Mouse (Mus musculus): ENCODE measurements around the gene Fmod. TPM values are rescaled to one million over a fixed set of nuclear protein-coding genes. Genes with fewer than 3 reads are reported as not detected.

Fmod gene
- total RNA-seq, 2 experiments from 2014 or later: not detected

GRCm38 (mm10) chr1:134093771-134094526 is 56.9 kb downstream of the Fmod start:
- ATAC-seq (replicated peaks; ENCODE audit: poor library complexity, severe bottlenecking): peak; percentile 65

- ATAC-seq (replicated peaks; ENCODE audit: poor library complexity, severe bottlenecking): 0 out of 2 replicates have a peak, but pooled peaks have one; percentile 7
Observed at GRCm38 (mm10) chr1:134095033-134095612, 58.1 kb downstream of the Fmod start.

GRCm38 (mm10) chr1:134095721-134096120 is 58.7 kb downstream of the Fmod start:
- no peak for ATAC-seq (replicated peaks; ENCODE audit: poor library complexity, severe bottlenecking)

GRCm38 (mm10) chr1:134096264-134096934 is 59.3 kb downstream of the Fmod start:
- ATAC-seq (replicated peaks; ENCODE audit: poor library complexity, severe bottlenecking): no peak

GRCm38 (mm10) chr1:134097080-134097855 is 60.2 kb downstream of the Fmod start:
- ATAC-seq (replicated peaks; ENCODE audit: poor library complexity, severe bottlenecking): no peak

Other genes starting within 250 kb of the Fmod start
- gene Atp2b4, start 236.2 kb upstream of the Fmod start, total RNA-seq (2014; fragmentation: Nextera tagmentation): 44.2 and 58.3 TPM in 2 replicates
- 27.1 and 32.1 TPM in 2 replicates for gene Atp2b4, start 236.2 kb upstream of the Fmod start, total RNA-seq (2017)
- 1.2 TPM in 1 of 2 replicates, not detected in the other for gene Optc, start 129.3 kb upstream of the Fmod start, total RNA-seq (2014; fragmentation: Nextera tagmentation)
- not detected in 2 replicates for gene Optc, start 129.3 kb upstream of the Fmod start, total RNA-seq (2017)
- gene Prelp, start 115.8 kb upstream of the Fmod start, total RNA-seq (2014; fragmentation: Nextera tagmentation): not detected in 2 replicates
- gene Prelp, start 115.8 kb upstream of the Fmod start, total RNA-seq (2017): not detected in 2 replicates
- gene Btg2, start 41.9 kb downstream of the Fmod start, total RNA-seq (2014; fragmentation: Nextera tagmentation): 7.2 and 13.5 TPM in 2 replicates
- gene Btg2, start 41.9 kb downstream of the Fmod start, total RNA-seq (2017): 31.3 and 33.7 TPM in 2 replicates
- 0.62 and 1.7 TPM in 2 replicates for gene Chit1, start 74.0 kb downstream of the Fmod start, total RNA-seq (2014; fragmentation: Nextera tagmentation)
- gene Chit1, start 74.0 kb downstream of the Fmod start, total RNA-seq (2017): 0.22 and 0.82 TPM in 2 replicates
- gene Chil1, start 144.9 kb downstream of the Fmod start, total RNA-seq (2014; fragmentation: Nextera tagmentation): not detected in 2 replicates
- gene Chil1, start 144.9 kb downstream of the Fmod start, total RNA-seq (2017): 4.7 and 6.3 TPM in 2 replicates
- not detected in 2 replicates for gene Mybph, start 156.2 kb downstream of the Fmod start, total RNA-seq (2014; fragmentation: Nextera tagmentation)
- not detected in 2 replicates for gene Mybph, start 156.2 kb downstream of the Fmod start, total RNA-seq (2017)
- not detected in 2 replicates for gene Adora1, start 198.2 kb downstream of the Fmod start, total RNA-seq (2014; fragmentation: Nextera tagmentation)
- gene Adora1, start 198.2 kb downstream of the Fmod start, total RNA-seq (2017): not detected in 2 replicates